Comparison of ENCODE assay signal across 7 mouse cellular contexts in the genomic region with DNA sequence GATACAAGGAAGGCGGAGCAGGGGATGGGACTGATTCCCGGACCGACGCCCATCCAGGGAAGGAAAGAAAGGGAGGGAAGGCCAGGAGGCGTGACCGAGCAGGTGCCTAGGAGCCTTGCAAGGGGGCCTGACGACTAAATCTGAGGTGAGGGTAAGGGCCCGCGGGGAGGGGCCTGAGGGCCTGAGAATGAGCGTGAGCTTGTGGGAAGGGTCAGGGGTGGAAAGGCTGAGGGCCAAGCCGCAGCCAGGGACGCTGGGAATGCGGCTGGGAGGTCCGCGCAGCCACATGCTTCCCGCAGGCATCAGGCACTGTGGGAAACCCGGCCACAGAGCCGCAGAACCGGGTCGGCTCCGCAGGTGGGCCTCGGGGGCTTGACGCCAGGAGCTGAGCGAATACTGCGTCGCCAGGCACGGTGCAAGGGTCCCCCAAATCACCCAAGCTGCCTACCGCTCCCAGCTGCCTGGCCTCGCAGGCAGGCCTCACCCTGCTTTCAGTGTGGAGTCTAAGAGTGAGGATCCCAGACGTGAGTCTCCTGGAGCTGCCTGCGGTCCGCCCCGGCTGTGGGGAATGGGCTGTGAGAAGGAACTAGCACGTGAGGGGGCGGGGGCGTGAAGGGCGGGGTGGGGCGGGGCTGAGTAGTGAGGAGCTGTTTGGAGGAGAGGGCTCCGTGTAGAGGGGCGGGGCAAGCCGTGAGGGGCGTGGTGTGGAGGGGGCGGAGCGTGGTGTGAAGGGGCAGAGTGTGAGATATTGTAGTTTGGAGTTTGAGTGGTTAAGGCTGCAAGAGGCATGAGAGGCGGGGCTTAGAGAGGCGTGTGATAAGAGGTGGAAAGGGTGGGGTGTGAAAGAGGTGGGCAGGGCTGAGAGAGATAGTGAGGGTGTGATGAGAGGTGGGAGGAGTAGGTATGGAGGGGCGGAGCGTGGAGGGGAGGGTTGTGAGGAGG. TPM values are rescaled to one million over a fixed set of nuclear protein-coding genes. Genes with fewer than 3 reads are reported as not detected.
A peak's percentile ranks its signal among the peaks of the same experiment; 100 is the strongest.
DNase-seq lines count a peak whose midpoint lies in the region; ATAC-seq and TF ChIP-seq lines count a peak whose summit lies in the region.

No protein-coding gene starts in this region.

- no peak overlapping the region for H3K27ac ChIP-seq in forebrain, embryonic 12.5 days
- no peak overlapping the region for H3K27ac ChIP-seq in liver, embryonic 12.5 days
- H3K27ac ChIP-seq in testis, adult 2 months (ENCODE audit: control insufficient read depth, insufficient read depth, low read depth, low read length): peak overlapping the region; percentile 23; the same call in 1 of the 2 replicates

- H3K4me2 ChIP-seq in forebrain, embryonic 12.5 days: peak overlapping the region; percentile 34
- no peak overlapping the region for H3K4me2 ChIP-seq in liver, embryonic 12.5 days

- H3K9me3 ChIP-seq in forebrain, embryonic 12.5 days: peaks cover 6% of the 10 kb centered on the region; the same call in 1 of the 2 replicates
- H3K9me3 ChIP-seq in liver, embryonic 12.5 days (replicated peaks): no peaks in the 10 kb centered on the region

- no peak for TF ChIP-seq CTCF in lung, adult 2 months (IDR thresholded peaks at IDR 0.05; ENCODE audit: insufficient read depth, low read length)
- no peak for TF ChIP-seq CTCF in testis, adult 2 months (IDR thresholded peaks at IDR 0.05; ENCODE audit: control insufficient read depth, insufficient read depth, insufficient replicate concordance, low read depth, low read length)

- no peak for TF ChIP-seq POLR2A in lung, adult 2 months (IDR thresholded peaks at IDR 0.05; ENCODE audit: borderline replicate concordance, extremely low read depth, low read depth, low read length)
- TF ChIP-seq POLR2A in testis, adult 2 months (IDR thresholded peaks at IDR 0.05; ENCODE audit: control insufficient read depth, low read depth, low read length): no peak

- no peak overlapping the region for H3K9ac ChIP-seq in forebrain, embryonic 12.5 days
- no peak overlapping the region for H3K9ac ChIP-seq in liver, embryonic 12.5 days

- H3K36me3 ChIP-seq in forebrain, embryonic 12.5 days (replicated peaks): no peaks in the 10 kb centered on the region
- H3K36me3 ChIP-seq in liver, embryonic 12.5 days: no peaks in the 10 kb centered on the region
- no peaks in the 10 kb centered on the region for H3K36me3 ChIP-seq in testis, adult 2 months (ENCODE audit: control insufficient read depth, insufficient read depth, low read length)

- H3K4me1 ChIP-seq in lung, adult 2 months (ENCODE audit: control insufficient read depth, insufficient read depth, low read length): no peaks in the 10 kb centered on the region
- H3K4me1 ChIP-seq in forebrain, embryonic 12.5 days: 0 out of 2 replicates have a peak, but pooled peaks cover 3% of the 10 kb centered on the region
- H3K4me1 ChIP-seq in liver, embryonic 12.5 days: peaks cover 9% of the 10 kb centered on the region
- peaks cover 3% of the 10 kb centered on the region; the same call in 1 of the 2 replicates for H3K4me1 ChIP-seq in testis, adult 2 months (ENCODE audit: control insufficient read depth, insufficient read depth, low read length)

- peak; percentile 22 for DNase-seq in lung, postnatal 10 days
- DNase-seq in lung, adult 2 months: no peak
- no peak for DNase-seq in urinary bladder, postnatal 25 days (ENCODE audit: low spot score)
- no peak for DNase-seq in frontal cortex, postnatal 36 days (ENCODE audit: low spot score in 2 of 2)

- peaks cover 21% of the 10 kb centered on the region for H3K27me3 ChIP-seq in forebrain, embryonic 12.5 days
- H3K27me3 ChIP-seq in liver, embryonic 12.5 days (replicated peaks): peaks cover 19% of the 10 kb centered on the region
- no peaks in the 10 kb centered on the region for H3K27me3 ChIP-seq in testis, adult 2 months (ENCODE audit: control insufficient read depth, insufficient read depth, low read length)

- WGBS in lung, adult 2 months: 35% methylated on average over 48 of the region's 48 CpGs
- 42% methylated on average over 48 of the region's 48 CpGs for WGBS in forebrain, embryonic 12.5 days
- WGBS in liver, embryonic 12.5 days (ENCODE audit: insufficient replicate concordance): 31% methylated on average over 48 of the region's 48 CpGs

- no peak overlapping the region for H3K4me3 ChIP-seq in lung, adult 2 months (replicated peaks; ENCODE audit: extremely low read depth, low read depth, low read length)
- no peak overlapping the region for H3K4me3 ChIP-seq in forebrain, embryonic 12.5 days (replicated peaks)
- no peak overlapping the region for H3K4me3 ChIP-seq in liver, embryonic 12.5 days
- H3K4me3 ChIP-seq in testis, adult 2 months (ENCODE audit: control insufficient read depth, low read depth, low read length): peak overlapping the region; percentile 64

- 0 out of 2 replicates have a peak, but pooled peaks have one; percentile 39 for ATAC-seq in forebrain, embryonic 12.5 days (ENCODE audit: low FRiP score)
- peak; percentile 77 for ATAC-seq in liver, embryonic 12.5 days

RNA-seq across cellular contexts. Expression of a gene that starts 2.0 kb away (rescaled TPM):
- polyA plus RNA-seq in lung, adult 2 months (2012; rRNA removed): not detected in 2 replicates
- polyA plus RNA-seq in forebrain, embryonic 12.5 days (2016; fragmentation: Nextera tagmentation; extraction: Ambion mirVana): 0.12 TPM in 1 of 2 replicates, not detected in the other
- polyA plus RNA-seq in liver, embryonic 12.5 days (2016; fragmentation: Nextera tagmentation; extraction: Ambion mirVana): not detected in 2 replicates
- 0.41 and 0.62 TPM in 2 replicates for polyA plus RNA-seq in testis, adult 2 months (2012; rRNA removed)

RNA-seq across cellular contexts. Expression of a gene that starts 31.5 kb away (rescaled TPM):
- polyA plus RNA-seq in lung, adult 2 months (2012; rRNA removed): 0.29 and 0.32 TPM in 2 replicates
- polyA plus RNA-seq in forebrain, embryonic 12.5 days (2016; fragmentation: Nextera tagmentation; extraction: Ambion mirVana): 9.5 and 11.3 TPM in 2 replicates
- 0.11 and 0.30 TPM in 2 replicates for polyA plus RNA-seq in liver, embryonic 12.5 days (2016; fragmentation: Nextera tagmentation; extraction: Ambion mirVana)
- polyA plus RNA-seq in testis, adult 2 months (2012; rRNA removed): 0.84 and 1.2 TPM in 2 replicates

RNA-seq across cellular contexts. Expression of a gene that starts 37.9 kb away (rescaled TPM):
- 0.64 and 1.1 TPM in 2 replicates for polyA plus RNA-seq in lung, adult 2 months (2012; rRNA removed)
- 3.5 and 4.3 TPM in 2 replicates for polyA plus RNA-seq in forebrain, embryonic 12.5 days (2016; fragmentation: Nextera tagmentation; extraction: Ambion mirVana)
- 0.04 TPM in 2 replicates for polyA plus RNA-seq in liver, embryonic 12.5 days (2016; fragmentation: Nextera tagmentation; extraction: Ambion mirVana)
- polyA plus RNA-seq in testis, adult 2 months (2012; rRNA removed): 0.05 and 0.20 TPM in 2 replicates
